Mouse (Mus musculus): ENCODE data around the gene Ubl4b. TPM values are rescaled to one million over a fixed set of nuclear protein-coding genes. Genes with fewer than 3 reads are reported as not detected.

The Ubl4b gene
- not detected in 2 replicates for polyA plus RNA-seq (2015; fragmentation: Nextera tagmentation; extraction: Ambion mirVana)

DNA sequence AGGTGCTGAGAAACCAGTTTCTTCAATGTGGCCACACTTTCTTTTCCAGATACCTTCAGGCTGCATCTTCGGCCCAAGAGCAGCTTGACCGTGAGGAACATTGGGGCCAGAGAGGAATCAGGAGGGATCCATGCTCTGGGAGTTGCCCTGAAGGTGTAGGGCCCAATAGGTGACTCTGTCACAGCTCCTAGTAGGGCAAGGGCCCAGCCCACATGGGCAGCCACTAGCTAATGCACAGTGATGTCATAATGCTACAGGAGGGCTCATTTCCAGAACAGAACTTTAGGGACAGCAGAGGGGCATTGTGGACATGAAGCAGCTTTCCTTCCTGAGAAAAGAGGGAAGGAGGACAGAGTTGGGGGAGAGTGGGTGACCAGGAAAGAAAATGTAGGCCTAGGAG, at the start of gene Ubl4b:
TSS of gene Ubl4b (minus strand) at position 232 of the 400 bp plus-strand sequence.
- no peaks in the 10 kb centered on the region for H3K4me1 ChIP-seq (replicated peaks)
- no peaks in the 10 kb centered on the region for H3K9me3 ChIP-seq
- 88% methylated on average over 2 of the region's 2 CpGs for WGBS
- no peak within 1 kb of the TSS for H3K4me3 ChIP-seq (replicated peaks)
- no peak within 1 kb of the TSS for H3K27ac ChIP-seq
- ATAC-seq, result no peak
- no peak within 1 kb of the TSS for H3K9ac ChIP-seq
- no peaks in the 10 kb centered on the region for H3K36me3 ChIP-seq
- peaks cover 21% of the 10 kb centered on the region for H3K27me3 ChIP-seq (replicated peaks)
- H3K4me2 ChIP-seq (replicated peaks), result no peak within 1 kb of the TSS

DNA sequence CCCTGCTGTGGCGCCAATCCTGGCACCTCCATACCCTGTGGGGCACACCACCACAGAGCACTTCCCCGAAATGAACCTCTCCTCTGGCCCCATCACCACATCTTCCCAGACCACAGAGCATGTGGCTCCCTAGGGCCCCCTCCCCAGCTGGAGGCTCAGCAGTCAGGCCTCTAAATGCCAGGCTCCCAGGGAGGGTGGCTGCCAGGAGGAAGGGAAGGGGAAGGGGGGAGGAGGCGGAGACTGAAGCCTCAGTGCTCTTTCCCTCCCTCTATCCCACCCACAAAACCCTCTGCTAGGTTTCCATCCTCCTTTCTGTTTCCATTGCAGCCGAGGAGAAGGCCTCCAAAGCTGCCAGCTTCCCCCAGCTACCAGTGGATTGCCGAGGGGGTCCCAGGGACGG, 45.3 kb upstream of the Ubl4b start:
- Histone ChIP-seq H3K36me3 (no peaks in the 10 kb centered on the region), H3K27me3 (replicated peaks) (peaks cover 59% of the 10 kb centered on the region), H3K4me3 (replicated peaks) (no peak overlapping the region), H3K9ac (no peak overlapping the region), H3K27ac (no peak overlapping the region), H3K4me2 (replicated peaks) (no peak overlapping the region), H3K9me3 (no peaks in the 10 kb centered on the region), H3K4me1 (replicated peaks) (peaks cover 14% of the 10 kb centered on the region)
- WGBS, result 50% methylated on average over 6 of the region's 6 CpGs
- ATAC-seq, result no peak

DNA sequence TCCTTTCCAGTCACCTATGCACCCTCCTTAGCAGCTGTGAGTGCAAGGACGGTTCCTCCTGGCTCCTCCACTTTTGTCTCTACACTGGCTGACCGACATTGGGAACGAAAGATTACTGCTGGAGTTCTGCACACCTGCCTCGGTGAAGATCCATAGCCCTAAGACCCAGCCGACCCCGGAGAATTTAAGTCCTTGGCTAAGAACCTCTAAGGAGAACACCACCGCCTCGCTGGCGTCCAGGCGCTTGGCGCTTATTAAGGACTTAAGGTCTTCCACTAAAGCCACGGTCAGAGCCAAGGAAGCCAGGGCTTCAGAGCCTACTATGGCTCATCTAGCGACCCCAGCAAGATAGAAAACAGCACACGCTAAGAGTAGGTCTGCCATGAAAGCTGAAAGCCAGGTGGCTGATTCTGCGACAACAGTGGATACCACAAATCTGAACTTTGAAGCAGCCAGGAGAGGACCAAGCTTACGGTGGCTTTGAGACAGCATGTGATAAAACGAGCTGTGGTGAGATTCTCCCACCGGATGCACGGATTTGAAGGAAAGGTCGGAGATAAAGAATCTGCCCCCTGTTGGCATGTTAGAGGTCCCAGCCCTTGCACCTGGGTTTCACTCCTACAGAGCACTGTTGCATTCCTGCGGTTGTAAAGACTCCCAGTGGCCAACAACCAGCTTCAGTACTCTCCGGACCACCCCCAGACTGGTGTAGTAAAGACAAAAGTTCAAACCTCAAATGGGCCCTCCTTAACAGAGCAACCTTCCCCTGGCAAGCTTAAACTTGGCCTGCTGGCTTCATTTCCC, 42.9 kb upstream of the Ubl4b start:
- H3K27me3 ChIP-seq (replicated peaks), result peaks cover 82% of the 10 kb centered on the region
- H3K4me1 ChIP-seq (replicated peaks), result peaks cover 20% of the 10 kb centered on the region
- H3K36me3 ChIP-seq, result no peaks in the 10 kb centered on the region
- no peak overlapping the region for H3K4me2 ChIP-seq (replicated peaks)
- no peak overlapping the region for H3K27ac ChIP-seq
- no peak overlapping the region for H3K4me3 ChIP-seq (replicated peaks)
- ATAC-seq, result no peak
- 9% methylated on average over 22 of the region's 22 CpGs for WGBS
- H3K9ac ChIP-seq, result no peak overlapping the region
- H3K9me3 ChIP-seq, result no peaks in the 10 kb centered on the region

DNA sequence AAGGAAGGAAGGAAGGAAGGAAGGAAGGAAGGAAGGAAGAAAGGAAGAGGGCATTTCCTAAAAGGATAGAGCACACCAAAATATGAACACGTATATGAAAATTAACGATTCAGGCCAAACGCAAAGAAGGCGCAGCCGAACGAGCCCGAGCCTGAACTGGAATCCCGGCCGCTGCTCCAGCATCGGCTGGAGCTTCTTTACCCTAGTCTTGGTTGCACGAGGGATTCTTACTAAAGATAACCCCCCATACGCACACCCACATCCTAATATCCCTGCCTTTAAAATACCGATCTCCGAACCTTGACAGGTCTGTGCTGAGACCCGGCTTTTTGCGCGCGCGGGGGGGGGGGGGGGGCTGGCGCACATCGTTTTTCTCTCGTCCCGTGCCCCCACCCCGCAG, 42.3 kb upstream of the Ubl4b start:
- H3K4me2 ChIP-seq (replicated peaks), result no peak overlapping the region
- H3K27ac ChIP-seq, result no peak overlapping the region
- H3K4me3 ChIP-seq (replicated peaks), result no peak overlapping the region
- no peaks in the 10 kb centered on the region for H3K9me3 ChIP-seq
- H3K9ac ChIP-seq, result no peak overlapping the region
- WGBS, result 3% methylated on average over 21 of the region's 24 CpGs
- no peaks in the 10 kb centered on the region for H3K36me3 ChIP-seq
- ATAC-seq, result no peak
- H3K27me3 ChIP-seq (replicated peaks), result peaks cover 83% of the 10 kb centered on the region
- peaks cover 20% of the 10 kb centered on the region for H3K4me1 ChIP-seq (replicated peaks)

DNA sequence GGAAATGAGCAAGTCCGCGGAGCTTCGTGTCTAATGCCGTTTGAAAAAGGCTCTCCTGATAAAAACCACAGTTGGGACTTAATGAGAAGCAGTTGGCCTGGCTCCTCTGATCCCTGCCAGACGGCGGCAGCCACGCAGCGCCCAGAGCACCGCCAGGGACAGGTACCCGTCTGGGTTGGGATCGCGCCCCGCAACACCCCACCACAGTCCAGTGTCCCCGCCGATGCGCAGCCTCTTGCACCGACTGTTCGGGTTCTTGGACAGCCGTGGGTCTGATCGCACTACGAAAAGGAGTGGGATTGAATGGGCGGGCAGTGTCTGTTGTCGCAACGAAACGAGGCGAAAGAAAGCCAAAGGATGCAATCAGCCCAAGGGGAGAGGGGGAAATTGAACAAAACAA, 41.7 kb upstream of the Ubl4b start:
- H3K9ac ChIP-seq, result no peak overlapping the region
- 2% methylated on average over 26 of the region's 26 CpGs for WGBS
- H3K4me1 ChIP-seq (replicated peaks), result peaks cover 20% of the 10 kb centered on the region
- H3K36me3 ChIP-seq, result no peaks in the 10 kb centered on the region
- peak overlapping the region; percentile 4; the same call in 1 of the 2 replicates for H3K4me3 ChIP-seq (replicated peaks)
- no peak overlapping the region for H3K27ac ChIP-seq
- H3K4me2 ChIP-seq (replicated peaks), result no peak overlapping the region; the same call in 1 of the 2 replicates
- no peaks in the 10 kb centered on the region for H3K9me3 ChIP-seq
- no peak for ATAC-seq
- peaks cover 84% of the 10 kb centered on the region for H3K27me3 ChIP-seq (replicated peaks)

DNA sequence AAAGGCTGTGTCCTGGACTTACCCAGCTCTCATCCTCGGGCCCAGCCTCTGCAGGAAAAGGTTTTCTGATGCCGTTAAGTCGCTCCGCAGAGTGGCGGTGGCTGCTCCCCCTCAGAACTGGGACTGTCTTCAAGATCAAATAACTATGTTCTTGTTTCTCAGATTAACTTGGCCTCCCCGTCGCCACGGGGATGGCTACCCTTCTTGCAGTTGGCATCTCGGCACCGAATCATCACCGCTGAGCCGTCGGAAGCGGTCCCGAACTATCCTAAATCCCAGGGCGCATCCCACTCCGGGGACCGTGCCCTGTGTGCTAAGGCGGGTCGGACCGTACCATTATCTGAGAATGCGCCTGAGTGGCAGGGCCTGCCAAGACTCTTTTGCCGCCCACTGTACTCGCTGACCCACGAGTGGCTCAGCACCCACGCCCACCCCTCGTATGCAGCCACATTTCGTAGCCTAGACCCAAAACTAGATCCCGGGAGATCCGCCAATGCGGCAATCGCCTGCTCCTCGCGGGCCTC, 41.1 kb upstream of the Ubl4b start:
- peaks cover 88% of the 10 kb centered on the region for H3K27me3 ChIP-seq (replicated peaks)
- H3K9me3 ChIP-seq, result no peaks in the 10 kb centered on the region
- no peaks in the 10 kb centered on the region for H3K36me3 ChIP-seq
- H3K4me2 ChIP-seq (replicated peaks), result peak overlapping the region; percentile 64; the same call in 1 of the 2 replicates
- WGBS, result 2% methylated on average over 34 of the region's 34 CpGs
- no peak overlapping the region for H3K9ac ChIP-seq
- peaks cover 20% of the 10 kb centered on the region for H3K4me1 ChIP-seq (replicated peaks)
- H3K27ac ChIP-seq, result no peak overlapping the region
- ATAC-seq, result peak; percentile 29; the same call in 1 of the 2 replicates
- peak overlapping the region; percentile 31; the same call in 1 of the 2 replicates for H3K4me3 ChIP-seq (replicated peaks)

DNA sequence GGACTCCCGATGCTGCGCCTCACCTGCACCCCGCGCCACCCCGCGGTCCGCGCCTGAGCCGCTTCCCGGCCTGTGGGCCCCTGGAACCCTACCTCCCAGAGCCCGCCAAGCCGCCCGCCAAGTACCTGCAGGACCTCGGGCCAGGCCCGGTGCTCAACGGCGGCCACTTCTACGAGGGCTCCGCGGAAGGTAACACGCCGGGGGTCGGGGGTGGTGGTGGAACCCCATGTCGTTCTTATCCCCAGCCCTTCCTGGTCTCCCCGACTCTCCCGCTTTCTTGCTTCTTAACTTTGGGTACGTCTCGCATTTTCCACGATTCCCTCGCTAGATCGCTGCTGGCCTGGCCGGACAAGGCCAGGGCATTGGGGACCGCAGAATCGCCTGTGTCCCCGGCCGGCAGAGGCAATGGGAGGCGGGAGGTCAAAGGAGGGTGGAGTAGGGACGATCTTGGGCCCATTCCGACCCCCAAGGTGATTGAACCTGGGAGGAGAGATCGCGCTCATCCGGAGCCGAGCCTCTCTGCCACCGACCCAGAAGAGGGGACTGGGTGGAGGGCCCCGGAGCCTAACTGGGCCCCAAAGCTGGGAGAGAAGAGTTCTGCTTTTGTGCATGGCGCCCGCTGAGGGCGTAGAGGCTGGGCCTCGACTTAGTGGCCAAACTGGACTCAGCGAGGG, 40.5 kb upstream of the Ubl4b start:
- Histone ChIP-seq H3K27ac (no peak overlapping the region), H3K27me3 (replicated peaks) (peaks cover 86% of the 10 kb centered on the region), H3K4me1 (replicated peaks) (peaks cover 20% of the 10 kb centered on the region), H3K9ac (no peak overlapping the region), H3K9me3 (no peaks in the 10 kb centered on the region), H3K4me2 (replicated peaks) (peak overlapping the region; percentile 64), H3K36me3 (no peaks in the 10 kb centered on the region), H3K4me3 (replicated peaks) (peak overlapping the region; percentile 31)
- ATAC-seq, result peak; percentile 37; the same call in 1 of the 2 replicates
- WGBS, result 1% methylated on average over 50 of the region's 50 CpGs

DNA sequence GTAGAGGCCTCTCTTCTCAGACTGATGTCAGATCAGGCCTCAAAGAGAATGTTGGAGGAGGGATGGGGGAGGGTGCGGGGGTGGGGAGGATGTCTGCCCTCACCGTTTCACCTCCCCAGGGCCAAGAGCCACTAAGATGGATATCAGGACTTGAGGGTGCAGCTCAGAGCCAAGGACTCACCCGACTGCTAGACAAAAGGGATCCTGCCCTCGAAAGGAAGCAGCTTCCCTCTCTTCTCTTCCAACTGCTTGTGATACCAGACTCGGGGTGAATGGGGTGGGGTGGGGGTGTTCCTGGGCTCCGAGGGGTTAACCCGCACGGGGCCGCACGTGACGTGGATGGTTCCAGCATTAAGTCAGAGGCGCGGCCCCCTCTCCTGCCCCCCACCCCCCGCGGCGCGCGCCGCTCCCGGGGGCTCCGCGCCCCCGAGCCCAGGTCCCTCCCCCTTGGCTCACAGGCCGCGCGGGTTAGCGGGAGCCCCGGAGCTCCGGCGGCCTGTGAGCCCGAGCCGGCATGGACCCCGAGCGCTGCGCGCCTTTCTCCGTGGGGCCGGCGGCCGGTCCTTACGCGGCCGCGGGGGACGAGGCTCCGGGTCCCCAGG, 39.9 kb upstream of the Ubl4b start, which contains the start of gene Alx3:
TSS of gene Alx3 (plus strand) at position 370 of the 602 bp plus-strand sequence.
- peaks cover 87% of the 10 kb centered on the region for H3K27me3 ChIP-seq (replicated peaks)
- no peaks in the 10 kb centered on the region for H3K9me3 ChIP-seq
- H3K4me2 ChIP-seq (replicated peaks), result peak within 1 kb of the TSS; percentile 64
- H3K27ac ChIP-seq, result no peak within 1 kb of the TSS
- no peak within 1 kb of the TSS; the same call in 1 of the 2 replicates for H3K9ac ChIP-seq
- H3K36me3 ChIP-seq, result no peaks in the 10 kb centered on the region
- peak within 1 kb of the TSS; percentile 31 for H3K4me3 ChIP-seq (replicated peaks)
- H3K4me1 ChIP-seq (replicated peaks), result peaks cover 20% of the 10 kb centered on the region
- peak; percentile 55 for ATAC-seq
- WGBS, result 2% methylated on average over 30 of the region's 46 CpGs

DNA sequence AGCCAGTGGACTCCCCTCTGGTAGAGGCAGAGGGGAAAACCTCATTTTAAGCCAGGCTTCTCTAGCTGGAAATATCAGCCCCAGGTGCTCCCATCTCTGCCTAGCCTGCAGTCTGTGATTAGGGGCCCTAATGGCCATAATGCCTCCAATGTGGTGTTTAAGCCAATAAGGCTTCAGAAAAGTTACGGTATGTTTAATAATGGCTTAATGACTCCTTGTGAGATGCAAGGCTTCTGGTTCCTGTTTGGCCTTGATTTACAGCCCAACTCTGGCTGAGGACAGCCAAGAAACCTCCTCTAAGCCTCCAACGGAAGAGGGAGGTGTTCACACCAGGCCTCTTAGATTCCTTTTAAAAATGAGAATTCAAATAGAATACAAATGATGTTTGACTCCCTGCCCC, 38.8 kb upstream of the Ubl4b start:
- Histone ChIP-seq H3K27ac (no peak overlapping the region), H3K4me3 (replicated peaks) (no peak overlapping the region), H3K9me3 (no peaks in the 10 kb centered on the region), H3K4me2 (replicated peaks) (no peak overlapping the region), H3K4me1 (replicated peaks) (peaks cover 20% of the 10 kb centered on the region), H3K36me3 (no peaks in the 10 kb centered on the region), H3K27me3 (replicated peaks) (peaks cover 87% of the 10 kb centered on the region), H3K9ac (no peak overlapping the region)
- ATAC-seq, result no peak
- 42% methylated on average over 2 of the region's 2 CpGs for WGBS

DNA sequence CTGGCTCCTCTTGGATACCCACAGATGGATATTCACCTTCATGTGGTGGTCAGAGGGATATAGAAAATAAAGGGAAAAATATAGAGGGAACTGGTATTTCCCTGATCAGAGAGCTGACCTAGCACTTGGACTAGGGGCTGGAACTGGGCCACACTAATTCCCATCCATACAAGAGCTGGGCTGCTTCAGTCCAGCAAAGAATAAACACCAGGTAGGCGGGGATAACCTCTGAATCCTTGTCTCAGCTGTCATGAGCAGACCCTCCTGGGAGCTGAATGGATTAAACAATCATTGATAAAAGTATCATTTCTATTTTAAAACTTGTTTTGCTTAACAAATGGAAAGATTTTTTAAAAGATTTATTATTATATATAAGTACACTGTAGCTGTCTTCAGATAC, 36.7 kb upstream of the Ubl4b start:
- ATAC-seq, result no peak
- Histone ChIP-seq H3K27me3 (replicated peaks) (peaks cover 89% of the 10 kb centered on the region), H3K36me3 (no peaks in the 10 kb centered on the region), H3K4me2 (replicated peaks) (no peak overlapping the region), H3K27ac (no peak overlapping the region), H3K4me1 (replicated peaks) (peaks cover 19% of the 10 kb centered on the region), H3K9me3 (no peaks in the 10 kb centered on the region), H3K4me3 (replicated peaks) (no peak overlapping the region), H3K9ac (no peak overlapping the region)
- WGBS, result 27% methylated on average over 1 of the region's 1 CpGs

DNA sequence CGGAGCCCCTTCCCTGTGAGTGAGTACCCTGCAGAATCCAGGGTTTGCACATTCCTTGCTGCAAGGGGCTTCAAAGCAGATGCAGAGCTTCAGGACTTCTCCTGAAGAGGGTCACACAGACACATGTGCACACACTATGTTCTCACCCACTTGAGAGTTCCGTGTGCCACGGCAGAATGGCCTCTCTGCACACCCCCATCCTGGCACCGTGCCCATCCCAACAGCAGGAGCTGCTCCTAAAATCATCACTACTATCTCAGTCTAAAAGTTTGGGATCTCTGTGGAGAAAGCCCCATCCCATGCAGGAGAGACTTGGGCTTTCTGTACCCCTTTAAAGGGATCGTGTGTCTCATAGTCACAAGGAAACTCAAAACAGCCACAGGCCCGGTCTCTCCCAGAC, 31.6 kb upstream of the Ubl4b start:
- H3K4me2 ChIP-seq (replicated peaks), result no peak overlapping the region
- H3K27ac ChIP-seq, result no peak overlapping the region
- ATAC-seq, result no peak
- H3K27me3 ChIP-seq (replicated peaks), result peaks cover 90% of the 10 kb centered on the region
- H3K4me3 ChIP-seq (replicated peaks), result no peak overlapping the region
- H3K4me1 ChIP-seq (replicated peaks), result peaks cover 5% of the 10 kb centered on the region; the same call in 1 of the 2 replicates
- H3K9ac ChIP-seq, result no peak overlapping the region
- 68% methylated on average over 6 of the region's 6 CpGs for WGBS
- no peaks in the 10 kb centered on the region for H3K9me3 ChIP-seq
- no peaks in the 10 kb centered on the region for H3K36me3 ChIP-seq

DNA sequence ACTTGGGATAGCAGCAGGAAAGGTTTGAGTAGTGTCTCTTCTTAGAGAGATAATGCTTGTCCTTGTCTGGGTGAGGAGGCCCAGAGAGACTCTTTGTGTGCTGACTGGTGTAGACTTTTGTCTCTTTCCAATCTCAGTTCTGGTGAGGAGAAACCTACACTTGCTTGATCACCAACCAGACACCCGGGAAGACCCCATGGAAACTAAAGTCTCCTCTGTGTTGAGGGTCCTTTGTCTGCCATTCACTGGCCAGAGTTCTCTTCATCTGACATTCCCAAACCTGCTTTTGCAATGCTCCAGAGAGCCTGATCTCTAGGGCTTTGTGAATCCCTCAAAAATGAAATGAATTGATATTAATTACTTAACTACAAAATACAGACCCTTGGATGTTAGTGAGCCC, 29.0 kb upstream of the Ubl4b start:
- H3K9ac ChIP-seq, result no peak overlapping the region
- ATAC-seq, result no peak
- H3K27me3 ChIP-seq (replicated peaks), result peaks cover 94% of the 10 kb centered on the region
- H3K4me1 ChIP-seq (replicated peaks), result peaks cover 5% of the 10 kb centered on the region; the same call in 1 of the 2 replicates
- WGBS, result 16% methylated on average over 1 of the region's 1 CpGs
- no peaks in the 10 kb centered on the region for H3K36me3 ChIP-seq
- no peaks in the 10 kb centered on the region for H3K9me3 ChIP-seq
- no peak overlapping the region for H3K4me2 ChIP-seq (replicated peaks)
- H3K4me3 ChIP-seq (replicated peaks), result no peak overlapping the region
- no peak overlapping the region for H3K27ac ChIP-seq

Measured in intestine, embryonic 15.5 days (tissue).